Mouse (Mus musculus) A20 (cell line): ENCODE results near the gene Ralgapa2.
"Not testable (repeated sequence)": the region's sequence is repeated elsewhere in the genome, so short reads cannot be mapped to it uniquely, and the experiment has no call there.

Experiments used
- DNase-seq: peaks from one replicate; pipeline ENCODE4 v3.0.0-alpha.2; 2011; ENCODE audit warnings: low read depth, low spot score

The Ralgapa2 gene

DNA sequence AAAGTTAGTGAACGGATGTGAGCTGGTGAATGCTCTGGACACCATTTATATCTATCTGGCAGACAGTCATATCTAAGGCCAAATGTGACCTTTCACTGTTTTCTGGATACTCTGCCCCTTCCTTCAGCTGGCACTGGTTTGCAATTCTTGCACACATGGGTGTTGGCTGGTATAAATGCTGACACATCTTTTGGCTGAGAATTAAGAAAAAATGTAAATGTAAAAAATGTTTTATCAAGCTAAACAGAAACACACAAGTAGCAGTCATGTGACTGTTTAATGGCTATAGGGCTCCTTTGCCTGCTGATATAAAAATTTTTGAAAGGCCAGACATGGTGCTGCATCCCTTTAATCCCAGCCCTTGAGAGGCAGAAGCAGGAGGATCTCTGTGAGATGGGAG lies 13.0 kb downstream of the Ralgapa2 start:
- no peak for DNase-seq

- DNase-seq, result no peak
These were observed 13.8 kb downstream of the Ralgapa2 start for GRCm38 (mm10) chr2:146498298-146498697.

DNA sequence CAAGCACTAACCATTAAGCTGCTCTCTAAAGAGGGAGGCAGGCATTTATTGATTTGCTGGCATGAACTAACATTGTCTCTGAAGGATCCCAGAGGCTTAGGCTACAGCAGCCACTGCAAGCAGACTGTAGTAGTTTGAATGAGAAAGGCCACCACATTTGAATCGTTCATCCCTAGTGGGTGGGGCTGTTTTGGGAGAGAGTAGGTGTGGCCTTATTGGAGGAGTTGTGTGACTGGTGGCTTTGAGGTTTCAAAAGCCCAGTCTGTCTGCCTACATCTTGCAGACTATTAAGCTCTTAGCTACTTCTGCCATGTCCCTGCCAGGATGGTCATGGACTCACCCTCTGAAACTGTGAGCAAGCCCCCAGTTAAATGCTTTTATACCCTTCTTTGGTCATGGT lies 15.1 kb downstream of the Ralgapa2 start:
- no peak for DNase-seq

DNA sequence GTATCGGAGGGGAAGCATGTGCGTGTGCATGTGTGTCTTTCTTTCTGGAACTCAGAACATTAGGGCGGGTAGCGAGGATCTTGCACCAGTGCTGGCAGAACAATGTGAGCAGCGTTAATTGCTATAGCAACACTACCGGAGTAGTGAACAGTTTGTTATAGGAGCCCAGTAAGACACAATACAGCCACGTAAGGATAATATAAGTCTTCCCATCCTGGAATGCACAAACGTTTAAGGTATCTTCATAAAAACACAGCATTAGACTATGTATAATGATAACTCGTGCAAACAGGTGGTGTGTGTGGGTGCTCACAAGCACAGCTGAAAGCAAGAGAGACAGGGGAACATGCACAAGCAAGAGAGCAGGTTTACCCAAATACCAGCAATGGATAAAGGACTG lies 16.4 kb downstream of the Ralgapa2 start:
- DNase-seq, result no peak

- DNase-seq, result no peak
These were observed 18.7 kb downstream of the Ralgapa2 start for GRCm38 (mm10) chr2:146493354-146493946.

- DNase-seq, result no peak
These were observed 20.1 kb downstream of the Ralgapa2 start for GRCm38 (mm10) chr2:146491830-146492610.

- DNase-seq, result no peak
These were observed 21.2 kb downstream of the Ralgapa2 start for GRCm38 (mm10) chr2:146490926-146491325.

DNA sequence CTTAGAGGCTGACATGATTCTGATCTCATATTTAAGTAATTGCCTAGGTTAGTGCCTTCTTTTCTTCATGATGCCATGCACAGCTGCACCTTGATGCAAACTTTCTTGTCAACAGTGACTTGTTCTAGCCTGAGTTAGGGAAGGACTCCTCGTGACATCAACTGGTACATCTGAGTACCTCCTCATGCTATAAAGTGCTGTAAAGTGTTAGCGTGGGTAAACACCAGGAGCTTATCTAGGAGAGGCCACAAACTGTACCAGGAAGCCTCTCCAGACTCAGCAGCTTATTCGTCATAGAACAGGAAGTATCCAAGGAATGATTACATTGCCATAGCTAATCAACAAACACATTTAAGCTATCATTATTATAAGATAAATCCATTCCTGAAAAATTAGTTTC lies 23.9 kb downstream of the Ralgapa2 start:
- DNase-seq, result no peak

GRCm38 (mm10) chr2:146482859-146483258 lies 29.3 kb downstream of the Ralgapa2 start:
- DNase-seq, result no peak

DNA sequence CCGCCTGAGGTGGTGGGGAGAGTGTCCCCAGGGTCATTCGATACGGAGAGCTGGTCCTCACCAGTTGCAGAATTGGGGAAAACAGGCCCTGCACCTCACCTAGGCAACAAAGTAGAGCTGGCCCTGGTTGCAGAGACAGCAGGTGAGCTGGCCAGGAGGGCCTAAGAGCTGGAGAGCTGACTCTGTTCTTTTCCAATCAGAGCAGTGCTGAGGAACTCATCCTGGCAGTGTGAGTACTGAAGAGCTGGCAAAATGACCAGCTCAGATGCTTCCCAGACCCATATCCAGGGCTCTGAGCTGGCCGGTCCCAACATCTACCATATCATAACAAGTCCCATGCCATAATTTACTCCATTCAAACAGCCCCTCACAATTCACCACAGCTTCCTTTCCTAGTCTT lies 34.7 kb downstream of the Ralgapa2 start:
- DNase-seq, result no peak

- no peak for DNase-seq
These were observed 35.6 kb downstream of the Ralgapa2 start for GRCm38 (mm10) chr2:146476428-146476972.

DNA sequence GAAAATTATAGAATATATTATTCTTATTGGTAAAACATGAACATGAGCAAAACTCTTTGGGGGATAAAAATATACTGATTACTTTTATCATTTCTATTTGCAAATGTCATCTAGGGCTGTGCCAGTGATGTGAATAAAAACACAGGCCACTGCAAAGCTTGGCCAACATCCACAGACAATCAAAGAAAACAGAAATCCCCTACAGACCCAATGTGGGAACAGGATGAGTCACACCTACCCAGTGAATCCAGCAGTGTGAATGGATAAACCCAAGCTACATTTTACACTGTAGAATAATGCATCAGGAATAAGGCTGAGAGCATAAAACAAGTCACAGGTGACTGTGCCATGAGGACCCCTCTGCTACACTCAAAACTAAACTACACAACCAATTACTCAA lies 36.1 kb downstream of the Ralgapa2 start:
- DNase-seq, result no peak

DNA sequence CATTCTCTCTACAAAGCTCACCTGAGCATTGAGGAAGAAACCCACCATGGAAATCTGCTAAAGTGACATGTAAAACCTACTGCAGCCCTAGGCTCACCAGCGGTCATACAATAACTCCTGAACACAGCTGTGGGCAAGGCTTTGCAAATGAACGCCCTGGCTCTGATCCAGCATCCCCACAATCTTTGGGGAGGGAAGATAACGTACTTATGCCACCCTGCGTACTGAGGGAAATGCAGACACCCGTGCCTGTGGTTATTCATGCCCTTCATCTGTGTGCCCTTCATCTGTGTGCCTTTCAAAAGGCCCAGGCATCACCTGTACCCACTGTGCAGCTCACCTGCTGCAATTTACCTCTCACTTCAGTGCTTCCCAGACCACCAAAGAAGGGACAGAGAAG lies 41.2 kb downstream of the Ralgapa2 start:
- no peak for DNase-seq

DNA sequence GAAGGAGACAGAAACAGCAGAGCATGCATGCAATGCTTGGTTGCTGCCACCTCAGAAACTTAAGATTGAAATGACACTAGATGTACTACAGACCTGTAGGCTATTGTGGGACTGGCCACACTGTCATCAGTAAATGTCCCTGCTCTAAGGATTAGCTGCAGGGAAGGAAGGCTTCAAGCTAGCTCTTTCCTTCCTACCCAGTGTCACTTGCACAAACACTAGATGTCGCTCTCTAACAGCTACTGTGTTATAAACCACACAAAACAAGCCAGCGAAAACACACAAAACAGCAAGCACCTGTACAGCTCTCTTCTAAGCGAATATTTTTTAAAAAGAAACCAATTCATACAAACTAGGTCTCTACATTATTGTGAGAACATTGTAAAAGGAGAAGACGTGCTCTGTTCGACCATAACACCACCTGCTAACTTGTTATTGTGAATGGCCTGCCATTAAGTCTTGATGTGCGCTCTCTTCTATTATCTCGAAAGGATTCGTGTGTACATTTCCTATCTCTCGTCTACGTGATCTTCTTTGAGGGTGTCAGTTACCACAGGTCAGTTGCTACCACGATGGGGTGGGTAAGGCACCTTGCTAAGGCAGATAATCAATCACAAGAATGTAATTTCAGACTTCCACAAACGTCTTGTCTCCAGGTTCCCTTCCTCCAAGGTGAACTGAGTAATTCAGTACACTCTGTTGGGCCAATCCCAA lies 42.3 kb downstream of the Ralgapa2 start:
- peak; percentile 46 for DNase-seq

GRCm38 (mm10) chr2:146468898-146469297 lies 43.2 kb downstream of the Ralgapa2 start:
- no peak for DNase-seq

- DNase-seq, result no peak
These were observed 44.1 kb downstream of the Ralgapa2 start for GRCm38 (mm10) chr2:146468016-146468415.

- not testable (repeated sequence) for DNase-seq
These were observed 45.3 kb downstream of the Ralgapa2 start for GRCm38 (mm10) chr2:146466811-146467210.

DNA sequence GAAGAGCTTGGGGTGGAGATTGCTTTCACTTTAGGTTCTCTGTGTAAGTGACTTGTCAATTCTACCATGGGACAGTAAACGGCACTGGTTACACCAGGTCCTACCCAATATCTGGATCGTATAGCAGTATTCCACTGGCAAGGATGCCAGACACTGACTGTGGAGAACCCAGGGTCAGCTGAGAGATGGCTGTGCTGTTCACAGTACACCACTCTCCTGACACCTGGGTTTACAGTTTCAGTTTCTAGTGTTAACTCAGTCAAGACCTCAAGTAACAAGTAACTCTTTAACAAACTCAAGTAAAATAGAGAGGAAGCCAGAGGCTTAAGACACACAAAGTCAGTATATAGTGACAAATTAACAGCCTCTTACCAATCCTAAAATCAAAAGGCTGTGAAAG lies 54.6 kb downstream of the Ralgapa2 start:
- DNase-seq, result peak; percentile 56

GRCm38 (mm10) chr2:146456612-146457011 lies 55.5 kb downstream of the Ralgapa2 start:
- no peak for DNase-seq

GRCm38 (mm10) chr2:146456062-146456461 lies 56.1 kb downstream of the Ralgapa2 start:
- DNase-seq, result no peak

DNA sequence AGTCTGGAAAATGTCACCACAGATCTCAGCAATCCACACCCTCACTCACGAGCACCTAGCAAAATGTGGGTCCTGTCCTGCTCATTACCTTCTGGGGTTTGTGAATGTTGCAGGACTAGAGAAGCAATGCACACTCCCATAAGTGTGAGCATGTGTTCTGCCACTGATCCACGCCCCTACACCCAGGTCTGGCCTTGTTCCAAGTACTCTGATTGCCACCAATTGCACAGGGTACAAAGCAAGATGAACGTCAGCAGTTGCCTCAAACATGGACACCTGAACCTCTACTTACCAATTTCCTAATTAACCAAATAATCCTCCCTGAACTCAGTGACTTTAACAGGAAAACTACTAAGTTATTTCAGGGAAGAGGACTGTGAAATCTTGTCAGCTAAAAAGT lies 68.1 kb downstream of the Ralgapa2 start:
- no peak for DNase-seq

GRCm38 (mm10) chr2:146443291-146443875 lies 68.8 kb downstream of the Ralgapa2 start:
- DNase-seq, result no peak
